In the genomic region with DNA sequence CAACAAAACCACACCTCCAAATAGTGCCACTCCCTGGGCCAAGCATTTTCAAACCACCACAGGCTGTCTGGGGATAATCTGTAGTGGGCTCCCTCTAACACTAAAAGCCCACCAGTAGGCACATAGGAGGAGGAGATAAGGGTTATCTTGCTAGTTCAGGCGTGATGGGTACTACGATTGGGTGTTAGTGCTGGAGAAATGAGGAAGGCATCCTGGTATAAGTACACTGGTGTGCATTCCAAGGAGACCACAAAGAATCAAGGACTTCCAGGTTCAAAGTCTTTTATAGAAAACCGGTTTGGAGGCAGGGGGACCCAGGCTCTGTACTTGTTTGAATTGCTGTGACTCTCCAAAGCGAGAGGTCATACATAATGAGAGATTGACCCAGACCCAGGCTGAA, we compare ENCODE assay signal across 8 mouse cellular contexts. TPM values are rescaled to one million over a fixed set of nuclear protein-coding genes. Genes with fewer than 3 reads are reported as not detected.
DNase-seq lines count a peak whose midpoint lies in the region; ATAC-seq and TF ChIP-seq lines count a peak whose summit lies in the region.
"Had no signal": no experiment of that assay in that cellular context is flagged by ENCODE, and none has a peak within 500 bp of the region (broad histone marks: within the 10 kb centered on the region; RNA-seq: fewer than 3 reads in every experiment).

No protein-coding gene starts in this region.

- H3K9me3 ChIP-seq in neural tube, embryonic 11.5 days (ENCODE audit: control insufficient read depth, low read length) = no peaks in the 10 kb centered on the region
- H3K9me3 ChIP-seq in forebrain, embryonic 10.5 days = no peaks in the 10 kb centered on the region; the same call in 1 of the 2 replicates
- no peaks in the 10 kb centered on the region for H3K9me3 ChIP-seq in limb, embryonic 14.5 days (ENCODE audit: control insufficient read depth, low read length)
- H3K9me3 ChIP-seq in stomach, embryonic 15.5 days = no peaks in the 10 kb centered on the region; the same call in 1 of the 2 replicates

- no peak for TF ChIP-seq POLR2A in limb, embryonic 14.5 days (IDR thresholded peaks at IDR 0.05; ENCODE audit: borderline replicate concordance, extremely low read depth, insufficient read depth, insufficient read length)

- H3K36me3 ChIP-seq in neural tube, embryonic 11.5 days (ENCODE audit: control insufficient read depth, insufficient read depth, low read length) = no peaks in the 10 kb centered on the region
- peaks cover 11% of the 10 kb centered on the region; the same call in 1 of the 2 replicates for H3K36me3 ChIP-seq in forebrain, embryonic 10.5 days (replicated peaks)
- H3K36me3 ChIP-seq in limb, embryonic 14.5 days (ENCODE audit: control insufficient read depth, insufficient read depth, low read length) = peaks cover 14% of the 10 kb centered on the region
- H3K36me3 ChIP-seq in stomach, embryonic 15.5 days = peaks cover 5% of the 10 kb centered on the region; the same call in 1 of the 2 replicates

- no peaks in the 10 kb centered on the region for H3K27me3 ChIP-seq in neural tube, embryonic 11.5 days (ENCODE audit: control insufficient read depth, insufficient read depth, low read length)
- H3K27me3 ChIP-seq in forebrain, embryonic 10.5 days (ENCODE audit: poor library complexity, severe bottlenecking) = no peaks in the 10 kb centered on the region
- H3K27me3 ChIP-seq in limb, embryonic 14.5 days (ENCODE audit: control insufficient read depth, insufficient read depth, low read length) = no peaks in the 10 kb centered on the region
- H3K27me3 ChIP-seq in stomach, embryonic 15.5 days (replicated peaks) = no peaks in the 10 kb centered on the region

- H3K4me1 ChIP-seq in neural tube, embryonic 11.5 days (ENCODE audit: control insufficient read depth, insufficient read depth, low read length) = peaks cover 7% of the 10 kb centered on the region; the same call in 1 of the 2 replicates
- peaks cover 32% of the 10 kb centered on the region for H3K4me1 ChIP-seq in forebrain, embryonic 10.5 days
- H3K4me1 ChIP-seq in limb, embryonic 14.5 days (ENCODE audit: control insufficient read depth, insufficient read depth, low read length) = peaks cover 13% of the 10 kb centered on the region
- peaks cover 13% of the 10 kb centered on the region for H3K4me1 ChIP-seq in stomach, embryonic 15.5 days

- H3K9ac ChIP-seq in neural tube, embryonic 11.5 days (ENCODE audit: low read length) = peak overlapping the region; percentile 88
- H3K9ac ChIP-seq in limb, embryonic 14.5 days (ENCODE audit: low read depth, low read length, severe bottlenecking) = peak overlapping the region; percentile 80
- H3K9ac ChIP-seq in stomach, embryonic 15.5 days = peak overlapping the region; percentile 56

- DNase-seq in neural tube, embryonic 11.5 days (ENCODE audit: low spot score) = no peak
- no peak for DNase-seq in neural tube, embryonic 10.5 days (ENCODE audit: extremely low spot score, low spot score)
- DNase-seq in forebrain, embryonic 10.5 days (ENCODE audit: extremely low spot score, low spot score) = no peak
- no peak for DNase-seq in limb, embryonic 14.5 days (ENCODE audit: low spot score)
- DNase-seq in urinary bladder, postnatal 36 days (ENCODE audit: low spot score in 2 of 2) = no peak
- DNase-seq in adrenal gland, adult 8-10 months = no peak

- peak overlapping the region; percentile 88 for H3K4me2 ChIP-seq in neural tube, embryonic 11.5 days (ENCODE audit: low read depth)
- peak overlapping the region; percentile 79 for H3K4me2 ChIP-seq in limb, embryonic 14.5 days (replicated peaks; ENCODE audit: low read depth, low read length, severe bottlenecking)
- peak overlapping the region; percentile 81 for H3K4me2 ChIP-seq in stomach, embryonic 15.5 days

- no peak for ATAC-seq in neural tube, embryonic 11.5 days (ENCODE audit: insufficient read depth, low FRiP score, low TSS enrichment)
- no peak for ATAC-seq in limb, embryonic 14.5 days (ENCODE audit: low FRiP score, low read depth)
- peak; percentile 6; the same call in 1 of the 2 replicates for ATAC-seq in stomach, embryonic 15.5 days (ENCODE audit: insufficient read depth, low FRiP score, low read depth)

- H3K27ac ChIP-seq in neural tube, embryonic 11.5 days (ENCODE audit: low read depth, low read length) = peak overlapping the region; percentile 89
- H3K27ac ChIP-seq in forebrain, embryonic 10.5 days = peak overlapping the region; percentile 95
- H3K27ac ChIP-seq in limb, embryonic 14.5 days (replicated peaks; ENCODE audit: low read depth, low read length) = peak overlapping the region; percentile 91
- H3K27ac ChIP-seq in stomach, embryonic 15.5 days = peak overlapping the region; percentile 96

- peak overlapping the region; percentile 81 for H3K4me3 ChIP-seq in neural tube, embryonic 11.5 days (ENCODE audit: low read depth, low read length)
- peak overlapping the region; percentile 81 for H3K4me3 ChIP-seq in forebrain, embryonic 10.5 days
- peak overlapping the region; percentile 73 for H3K4me3 ChIP-seq in limb, embryonic 14.5 days (replicated peaks; ENCODE audit: low read length)
- peak overlapping the region; percentile 79 for H3K4me3 ChIP-seq in stomach, embryonic 15.5 days (replicated peaks)

- 17% methylated on average over 4 of the region's 4 CpGs for WGBS in neural tube, embryonic 11.5 days
- 31% methylated on average over 4 of the region's 4 CpGs for WGBS in forebrain, embryonic 10.5 days
- 17% methylated on average over 4 of the region's 4 CpGs for WGBS in limb, embryonic 14.5 days
- WGBS in stomach, embryonic 15.5 days = 17% methylated on average over 4 of the region's 4 CpGs

RNA-seq across cellular contexts. Expression of gene Rabep2, which starts 0.4 kb away (rescaled TPM):
- polyA plus RNA-seq in neural tube, embryonic 11.5 days (2014; fragmentation: Nextera tagmentation; extraction: Ambion mirVana) = 21.4 and 23.2 TPM in 2 replicates
- polyA plus RNA-seq in forebrain, embryonic 10.5 days (2016; fragmentation: Nextera tagmentation; extraction: Ambion mirVana) = 24.8 and 25.5 TPM in 2 replicates
- 35.1 and 35.2 TPM in 2 replicates for polyA plus RNA-seq in limb, embryonic 14.5 days (2012; rRNA removed)
- polyA plus RNA-seq in limb, embryonic 14.5 days (2014; fragmentation: Nextera tagmentation; extraction: Ambion mirVana) = 30.7 and 31.2 TPM in 2 replicates
- polyA plus RNA-seq in stomach, embryonic 15.5 days (2015; fragmentation: Nextera tagmentation; extraction: Ambion mirVana) = 27.4 and 27.9 TPM in 2 replicates
- 100 to 1,000 TPM in 2 of 4 experiments, 10 to 100 TPM in 2; 52.1 to 174 (median 93.2) TPM for total RNA-seq in adrenal gland, adult 8-10 months (2022)

RNA-seq across cellular contexts. Expression of gene Cd19, which starts 13.5 kb away (rescaled TPM):
- not detected in 2 replicates for polyA plus RNA-seq in neural tube, embryonic 11.5 days (2014; fragmentation: Nextera tagmentation; extraction: Ambion mirVana)
- polyA plus RNA-seq in forebrain, embryonic 10.5 days (2016; fragmentation: Nextera tagmentation; extraction: Ambion mirVana) = 0.07 and 0.14 TPM in 2 replicates
- polyA plus RNA-seq in limb, embryonic 14.5 days (2012; rRNA removed) = 0.09 and 0.18 TPM in 2 replicates
- 0.19 TPM in 1 of 2 replicates, not detected in the other for polyA plus RNA-seq in limb, embryonic 14.5 days (2014; fragmentation: Nextera tagmentation; extraction: Ambion mirVana)
- 0.36 and 0.44 TPM in 2 replicates for polyA plus RNA-seq in stomach, embryonic 15.5 days (2015; fragmentation: Nextera tagmentation; extraction: Ambion mirVana)
- total RNA-seq in adrenal gland, adult 8-10 months (2022) = under 1 TPM; 0.56 to 0.94 (median 0.78) TPM
- total RNA-seq: hematopoietic stem cell, adult 5-6 weeks had no signal

RNA-seq across cellular contexts. Expression of gene Nfatc2ip, which starts 31.6 kb away (rescaled TPM):
- 4.4 and 5.5 TPM in 2 replicates for polyA plus RNA-seq in neural tube, embryonic 11.5 days (2014; fragmentation: Nextera tagmentation; extraction: Ambion mirVana)
- 2.6 and 2.8 TPM in 2 replicates for polyA plus RNA-seq in forebrain, embryonic 10.5 days (2016; fragmentation: Nextera tagmentation; extraction: Ambion mirVana)
- polyA plus RNA-seq in limb, embryonic 14.5 days (2012; rRNA removed) = 10.2 and 11.9 TPM in 2 replicates
- 3.1 and 3.5 TPM in 2 replicates for polyA plus RNA-seq in limb, embryonic 14.5 days (2014; fragmentation: Nextera tagmentation; extraction: Ambion mirVana)
- polyA plus RNA-seq in stomach, embryonic 15.5 days (2015; fragmentation: Nextera tagmentation; extraction: Ambion mirVana) = 2.3 and 2.7 TPM in 2 replicates
- total RNA-seq in adrenal gland, adult 8-10 months (2022) = 10 to 100 TPM in 2 of 4 experiments, 1 to 10 TPM in 2; 6.5 to 10.8 (median 8.8) TPM

RNA-seq across cellular contexts. Expression of gene Atp2a1, which starts 34.8 kb away (rescaled TPM):
- polyA plus RNA-seq in neural tube, embryonic 11.5 days (2014; fragmentation: Nextera tagmentation; extraction: Ambion mirVana) = 19.0 and 20.1 TPM in 2 replicates
- polyA plus RNA-seq in forebrain, embryonic 10.5 days (2016; fragmentation: Nextera tagmentation; extraction: Ambion mirVana) = 0.33 TPM in 2 replicates
- 89.8 and 106 TPM in 2 replicates for polyA plus RNA-seq in limb, embryonic 14.5 days (2012; rRNA removed)
- polyA plus RNA-seq in limb, embryonic 14.5 days (2014; fragmentation: Nextera tagmentation; extraction: Ambion mirVana) = 93.9 and 131 TPM in 2 replicates
- polyA plus RNA-seq in stomach, embryonic 15.5 days (2015; fragmentation: Nextera tagmentation; extraction: Ambion mirVana) = 1.7 and 5.7 TPM in 2 replicates
- total RNA-seq in adrenal gland, adult 8-10 months (2022) = under 1 TPM in 1 of 4 experiments, not detected in 3; 0.08 TPM

RNA-seq across cellular contexts. Expression of gene Sh2b1, which starts 47.1 kb away (rescaled TPM):
- 51.5 and 55.5 TPM in 2 replicates for polyA plus RNA-seq in neural tube, embryonic 11.5 days (2014; fragmentation: Nextera tagmentation; extraction: Ambion mirVana)
- 49.2 and 50.8 TPM in 2 replicates for polyA plus RNA-seq in forebrain, embryonic 10.5 days (2016; fragmentation: Nextera tagmentation; extraction: Ambion mirVana)
- polyA plus RNA-seq in limb, embryonic 14.5 days (2012; rRNA removed) = 83.3 and 94.6 TPM in 2 replicates
- polyA plus RNA-seq in limb, embryonic 14.5 days (2014; fragmentation: Nextera tagmentation; extraction: Ambion mirVana) = 50.2 and 53.7 TPM in 2 replicates
- 39.2 and 44.4 TPM in 2 replicates for polyA plus RNA-seq in stomach, embryonic 15.5 days (2015; fragmentation: Nextera tagmentation; extraction: Ambion mirVana)
- 10 to 100 TPM; 54.3 to 78.7 (median 65.2) TPM for total RNA-seq in adrenal gland, adult 8-10 months (2022)
